Mouse (Mus musculus) hindbrain, embryonic 13.5 days (tissue): ENCODE data around the gene Ces1d. TPM values are rescaled to one million over a fixed set of nuclear protein-coding genes. Genes with fewer than 3 reads are reported as not detected.

Experiments used
- ATAC-seq: fragments of 200-750 bp; cut with Nextera tagmentation; 2 replicates; pipeline ENCODE4 v1.8.0; 2017; ENCODE audit warnings: moderate TSS enrichment; ENCODE audit not compliant: low FRiP score
- H3K27ac ChIP-seq: fragments of 300-500 bp; sonication (generic); 2 replicates; pipeline ENCODE4 v1.5.1; 2015; ENCODE audit warnings: inconsistent platforms, mild to moderate bottlenecking, moderate library complexity
- H3K27me3 ChIP-seq: fragments of 300-500 bp; sonication (generic); 2 replicates; pipeline ENCODE4 v1.6.1; 2015; ENCODE audit warnings: mild to moderate bottlenecking, inconsistent platforms
- H3K36me3 ChIP-seq: fragments of 300-500 bp; sonication (generic); 2 replicates; pipeline ENCODE4 v1.6.1; 2015; ENCODE audit warnings: mild to moderate bottlenecking, inconsistent platforms
- H3K4me1 ChIP-seq: fragments of 300-500 bp; sonication (generic); replicated peaks from 2 replicates; pipeline ENCODE4 v1.6.1; 2015; ENCODE audit warnings: inconsistent platforms
- H3K4me2 ChIP-seq: fragments of 300-500 bp; sonication (generic); 2 replicates; pipeline ENCODE4 v1.6.1; 2015; ENCODE audit warnings: inconsistent platforms, mild to moderate bottlenecking, moderate library complexity
- H3K4me3 ChIP-seq: fragments of 300-500 bp; sonication (generic); 2 replicates; pipeline ENCODE4 v1.5.1; 2015; ENCODE audit warnings: mild to moderate bottlenecking, inconsistent platforms
- H3K9ac ChIP-seq: fragments of 300-500 bp; sonication (generic); 2 replicates; pipeline ENCODE4 v1.6.1; 2015; ENCODE audit warnings: mild to moderate bottlenecking, inconsistent platforms
- H3K9me3 ChIP-seq: fragments of 300-500 bp; sonication (generic); 2 replicates; pipeline ENCODE4 v1.6.1; 2016; ENCODE audit warnings: inconsistent platforms
- WGBS: fragments of 180-500 bp; shearing (Covaris S2); methylation state at CpG from one replicate; pipeline ENCODE4 v1.1.7; 2015; 5-methylcytosine and 5-hydroxymethylcytosine counted together
- polyA plus RNA-seq: library from polyadenylated mRNA; unstranded; fragments of >200 nt; fragmentation: Nextera tagmentation; extraction: Ambion mirVana; gene quantifications from 2 replicates; pipeline ENCODE4 v1.2.1, GENCODE M21; 2015

Ces1d gene
- polyA plus RNA-seq, 1 experiment from 2014 or later: 0.21 TPM

DNA sequence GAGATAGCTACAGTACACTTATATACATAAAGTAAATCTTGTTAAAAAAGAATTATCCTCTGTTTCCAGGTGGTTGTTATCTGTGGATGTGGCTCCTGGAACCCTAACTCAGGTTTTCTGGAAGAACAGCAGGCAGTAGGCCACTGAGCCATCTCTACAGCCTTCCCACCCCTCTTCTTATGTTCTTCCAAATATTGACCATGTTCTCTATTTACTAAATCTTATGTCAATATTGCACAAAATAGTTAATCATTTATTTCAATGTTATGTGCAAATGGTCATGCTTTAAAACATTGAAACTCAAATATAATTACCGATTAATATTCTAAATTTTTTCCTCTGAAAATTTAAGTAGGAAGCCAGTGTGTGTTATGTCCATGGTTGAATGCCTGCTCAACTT lies 75.6 kb downstream of the Ces1d start:
- no peak for ATAC-seq
- no peaks in the 10 kb centered on the region for H3K4me1 ChIP-seq
- WGBS: 100% methylated on average over 1 of the region's 1 CpGs
- no peaks in the 10 kb centered on the region for H3K27me3 ChIP-seq
- H3K9me3 ChIP-seq: no peaks in the 10 kb centered on the region
- H3K4me3 ChIP-seq: no peak overlapping the region
- H3K9ac ChIP-seq: no peak overlapping the region
- H3K36me3 ChIP-seq: no peaks in the 10 kb centered on the region
- H3K27ac ChIP-seq: no peak overlapping the region
- H3K4me2 ChIP-seq: no peak overlapping the region

Other genes with a start within 250 kb of the Ces1d start
- 1.2 and 2.6 TPM in 2 replicates for gene Slc6a2, start 237.8 kb downstream of the Ces1d start, polyA plus RNA-seq
- not detected in 2 replicates for gene Ces1a, start 149.6 kb downstream of the Ces1d start, polyA plus RNA-seq
- gene Ces1b, start 117.8 kb downstream of the Ces1d start, polyA plus RNA-seq: not detected in 2 replicates
- gene Ces1c, start 66.6 kb downstream of the Ces1d start, polyA plus RNA-seq: not detected in 2 replicates
- not detected in 2 replicates for gene Ces1e, start 31.8 kb upstream of the Ces1d start, polyA plus RNA-seq
- gene Ces1f, start 81.9 kb upstream of the Ces1d start, polyA plus RNA-seq: not detected in 2 replicates
- not detected in 2 replicates for gene Ces1g, start 139.5 kb upstream of the Ces1d start, polyA plus RNA-seq
- gene Ces1h, start 181.9 kb upstream of the Ces1d start, polyA plus RNA-seq: not detected in 2 replicates